In genomic region chr8:91154564-91154963, GRCm38 (mm10) we compare ENCODE assay signal across 9 mouse cellular contexts. TPM values are rescaled to one million over a fixed set of nuclear protein-coding genes. Genes with fewer than 3 reads are reported as not detected.
A peak's percentile ranks its signal among the peaks of the same experiment; 100 is the strongest.
DNase-seq lines count a peak whose midpoint lies in the region; ATAC-seq and TF ChIP-seq lines count a peak whose summit lies in the region.
"Had no signal": no experiment of that assay in that cellular context is flagged by ENCODE, and none has a peak within 500 bp of the region (broad histone marks: within the 10 kb centered on the region; RNA-seq: fewer than 3 reads in every experiment).

No protein-coding gene starts in this region.

- no peak overlapping the region for H3K4me3 ChIP-seq in heart, postnatal 0 days (ENCODE audit: low read depth, low read length)
- H3K4me3 ChIP-seq in heart, embryonic 12.5 days, result no peak overlapping the region
- no peak overlapping the region for H3K4me3 ChIP-seq in CH12.LX (replicated peaks in 1 of 3; ENCODE audit: low read depth in 2 of 3, low read length in 2 of 3, poor library complexity in 1 of 3)
- H3K4me3 ChIP-seq in cortical plate, adult 2 months (ENCODE audit: insufficient read depth, low read length), result no peak overlapping the region

- in situ Hi-C loops in CH12.LX (cut with MboI; ENCODE audit: low pct_ligation_motif_present, low pct_unique_long_range_greater_than_20kb, low sequenced_read_pairs), result no loop called here

- no peaks in the 10 kb centered on the region for H3K79me2 ChIP-seq in CH12.LX (replicated peaks; ENCODE audit: control insufficient read depth, extremely low read depth, insufficient read depth, poor library complexity, severe bottlenecking)

- no peak overlapping the region for H3K4me2 ChIP-seq in heart, postnatal 0 days (ENCODE audit: low read depth, low read length)
- no peak overlapping the region for H3K4me2 ChIP-seq in heart, embryonic 12.5 days
- no peak overlapping the region for H3K4me2 ChIP-seq in CH12.LX (ENCODE audit: insufficient read depth, low read depth, poor library complexity, severe bottlenecking)

- no peak overlapping the region for H3K9ac ChIP-seq in heart, postnatal 0 days (replicated peaks; ENCODE audit: low read depth, low read length)
- H3K9ac ChIP-seq in heart, embryonic 12.5 days, result no peak overlapping the region
- no peak overlapping the region for H3K9ac ChIP-seq in CH12.LX (ENCODE audit: insufficient read depth, low read depth)

- no peak; the same call in none of the 2 replicates for TF ChIP-seq RAD21 in CH12.LX (IDR thresholded peaks at IDR 0.05; ENCODE audit: low read depth, low read length)

- no peak for ATAC-seq in heart, postnatal 0 days (ENCODE audit: insufficient read depth, low read depth)
- ATAC-seq in heart, embryonic 12.5 days (ENCODE audit: insufficient number of reproducible peaks, low FRiP score), result no peak
- peak; percentile 25; the same call in 1 of the 2 replicates for ATAC-seq in megakaryocyte, adult 5-6 weeks (ENCODE audit: poor library complexity, severe bottlenecking)
- ATAC-seq: activated CD4-positive, CD25-positive, alpha-beta regulatory T cell, adult 4 months had no signal

- no peak for TF ChIP-seq EP300 in heart, postnatal 0 days (IDR thresholded peaks at IDR 0.05; ENCODE audit: low read depth)
- no peak for TF ChIP-seq EP300 in CH12.LX (IDR thresholded peaks at IDR 0.05; ENCODE audit: low read length)

- H3K4me1 ChIP-seq in heart, postnatal 0 days (ENCODE audit: control insufficient read depth, insufficient read depth), result no peaks in the 10 kb centered on the region
- H3K4me1 ChIP-seq in heart, embryonic 12.5 days (replicated peaks), result no peaks in the 10 kb centered on the region
- peaks cover 0 to 1% of the 10 kb centered on the region in 2 experiments; a peak in 1 of 4 replicates for H3K4me1 ChIP-seq in CH12.LX (ENCODE audit: control insufficient read depth in 1 of 2, insufficient read depth in 2 of 2)
- no peaks in the 10 kb centered on the region for H3K4me1 ChIP-seq in cortical plate, adult 2 months (ENCODE audit: control insufficient read depth, insufficient read depth, low read length)

- peak; percentile 15; the same call in 1 of the 2 replicates for TF ChIP-seq CTCF in heart, postnatal 0 days (IDR thresholded peaks at IDR 0.05; ENCODE audit: low read depth)
- TF ChIP-seq CTCF in CH12.LX (conservative IDR thresholded peaks at IDR 0.05 in 1 of 2, IDR thresholded peaks at IDR 0.05 in 1 of 2; ENCODE audit: low read depth in 2 of 2, low read length in 2 of 2), result peak; percentile 6 to 43; a peak in 2 of 4 replicates
- TF ChIP-seq CTCF in cortical plate, adult 2 months (IDR thresholded peaks at IDR 0.05; ENCODE audit: extremely low read depth, insufficient read depth, low read length), result 0 out of 2 replicates have a peak, but pooled peaks have one; percentile 10

- no peak overlapping the region for H3K27ac ChIP-seq in heart, postnatal 0 days (ENCODE audit: low read depth)
- no peak overlapping the region for H3K27ac ChIP-seq in heart, embryonic 12.5 days (ENCODE audit: poor library complexity, severe bottlenecking)
- H3K27ac ChIP-seq in CH12.LX (ENCODE audit: insufficient read depth, low read depth), result no peak overlapping the region
- H3K27ac ChIP-seq in cortical plate, adult 2 months (ENCODE audit: insufficient read depth, low read length), result no peak overlapping the region

- H3K27me3 ChIP-seq in heart, postnatal 0 days (ENCODE audit: control insufficient read depth, insufficient read depth, low read length), result no peaks in the 10 kb centered on the region
- no peaks in the 10 kb centered on the region for H3K27me3 ChIP-seq in heart, embryonic 12.5 days (replicated peaks)
- H3K27me3 ChIP-seq in CH12.LX (replicated peaks), result no peaks in the 10 kb centered on the region

- no peak for DNase-seq in heart, postnatal 0 days (ENCODE audit: low spot score)
- DNase-seq in CH12.LX (ENCODE audit: extremely low read depth), result peak; percentile 35
- DNase-seq in right cerebral cortex, adult 2 months (ENCODE audit: low spot score in 2 of 2), result no peak
- DNase-seq in layer of hippocampus, postnatal 36 days, result no peak
- DNase-seq in cerebellum, adult 8-10 months, result no peak

- H3K36me3 ChIP-seq in heart, postnatal 0 days (replicated peaks; ENCODE audit: control insufficient read depth, insufficient read depth, low read length), result no peaks in the 10 kb centered on the region
- no peaks in the 10 kb centered on the region for H3K36me3 ChIP-seq in heart, embryonic 12.5 days
- no peaks in the 10 kb centered on the region for H3K36me3 ChIP-seq in CH12.LX (replicated peaks in 1 of 2; ENCODE audit: control insufficient read depth in 1 of 2, insufficient read depth in 1 of 2, low read length in 1 of 2)

- dilution Hi-C loops in CH12.LX (cut with MboI; ENCODE audit: extremely low pct_ligation_motif_present, extremely low pct_unique_long_range_greater_than_20kb, low sequenced_read_pairs), result no loop called here

- WGBS in heart, postnatal 0 days, result 40% methylated on average over 6 of the region's 6 CpGs
- WGBS in heart, embryonic 12.5 days, result 44% methylated on average over 6 of the region's 6 CpGs

- TF ChIP-seq POLR2A in CH12.LX (IDR thresholded peaks at IDR 0.05; ENCODE audit: low read depth, low read length), result no peak
- no peak for TF ChIP-seq POLR2A in cortical plate, adult 2 months (IDR thresholded peaks at IDR 0.05; ENCODE audit: extremely low read depth, insufficient read depth, low read length)

- H3K9me3 ChIP-seq in heart, postnatal 0 days (replicated peaks; ENCODE audit: control insufficient read depth, low read length), result no peaks in the 10 kb centered on the region; the same call in 1 of the 2 replicates
- peaks cover 15% of the 10 kb centered on the region; the same call in 1 of the 2 replicates for H3K9me3 ChIP-seq in heart, embryonic 12.5 days (replicated peaks)
- peaks cover 19% of the 10 kb centered on the region for H3K9me3 ChIP-seq in CH12.LX (replicated peaks; ENCODE audit: low read length)

TF ChIP-seq in CH12.LX, 34 proteins besides CTCF, POLR2A, EP300 and RAD21:
- TF ChIP-seq ZKSCAN1 (IDR thresholded peaks at IDR 0.05; ENCODE audit: borderline replicate concordance, low read depth, low read length) (no peak), GABPA (IDR thresholded peaks at IDR 0.05; ENCODE audit: insufficient replicate concordance, low read depth, low read length) (no peak), SMC3 (IDR thresholded peaks at IDR 0.05; ENCODE audit: low read depth, low read length) (no peak), TBP (conservative IDR thresholded peaks at IDR 0.05; ENCODE audit: low read depth, low read length) (no peak), PAX5 (IDR thresholded peaks at IDR 0.05; ENCODE audit: low read length) (no peak), HCFC1 (IDR thresholded peaks at IDR 0.05; ENCODE audit: low read depth, low read length) (no peak), NELFE (IDR thresholded peaks at IDR 0.05; ENCODE audit: low read depth, low read length) (no peak)
TF ChIP-seq in CH12.LX: peak in this region for 0.

RNA-seq across cellular contexts. Expression of gene Aktip, which starts 45.2 kb away (rescaled TPM):
- 58.4 and 60.1 TPM in 2 replicates for total RNA-seq in heart, postnatal 0 days (2014; rRNA removed; ENCODE audit: low replicate concordance)
- 43.0 and 51.1 TPM in 2 replicates for polyA plus RNA-seq in heart, postnatal 0 days (2015; fragmentation: Nextera tagmentation; extraction: Ambion mirVana)
- polyA plus RNA-seq in heart, embryonic 12.5 days (2016; fragmentation: Nextera tagmentation; extraction: Ambion mirVana), result 40.2 and 42.0 TPM in 2 replicates
- total RNA-seq in CH12.LX (2012; rRNA removed) (8.5 and 9.3 TPM in 2 replicates), CH12.LX (2014; rRNA removed) (13.3 and 13.6 TPM in 2 replicates)
- polyA plus RNA-seq in CH12.LX (2012; ENCODE audit: insufficient read length, low read depth), result 9.7 and 13.4 TPM in 2 replicates
- 113 and 120 TPM in 2 replicates for polyA plus RNA-seq in cortical plate, adult 2 months (2012; rRNA removed)
- total RNA-seq in megakaryocyte, adult 5-6 weeks (2015), result 10.8 and 11.3 TPM in 2 replicates
- 14.1 and 15.0 TPM in 2 replicates for total RNA-seq in megakaryocyte, adult 5-6 weeks (2017)
- total RNA-seq in layer of hippocampus, postnatal 36 days (2021), result 100 to 1,000 TPM in 1 of 2 experiments, 10 to 100 TPM in 1; 99.8 to 102 TPM
